Mouse (Mus musculus): ENCODE measurements at regions not wholly inside any gene's neighbourhood (a gene's known extent, or its start where the extent isn't known, plus 50 kb on each side); places are given as distances from the start of the nearest gene placed in this dataset.

DNA sequence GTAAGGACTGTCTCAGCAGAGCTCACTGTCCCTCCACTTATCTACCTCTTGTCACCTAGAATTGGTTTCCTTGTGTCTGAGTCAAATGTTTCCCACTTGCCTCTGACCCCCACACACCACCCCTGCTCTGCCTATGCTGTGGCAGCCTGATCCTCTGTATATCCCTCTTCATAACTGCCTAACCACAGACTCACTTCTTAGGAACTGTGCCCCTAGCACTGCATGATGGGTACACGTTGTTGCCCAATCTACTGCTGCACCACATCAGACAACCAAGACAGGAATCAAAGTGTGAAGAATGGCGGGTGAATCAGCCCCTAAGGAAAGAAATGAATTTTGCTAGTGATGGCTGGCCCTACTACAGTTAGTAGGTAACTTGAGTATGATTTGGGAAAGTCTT is 167.4 kb downstream of the B3gnt2 start:
- no peak overlapping the region for H3K27ac ChIP-seq (ENCODE audit: low read depth)
- no peak overlapping the region for H3K4me2 ChIP-seq (ENCODE audit: low read depth, low read length)
- TF ChIP-seq EP300 (IDR thresholded peaks at IDR 0.05; ENCODE audit: low read depth) (no peak), CTCF (IDR thresholded peaks at IDR 0.05; ENCODE audit: low read depth) (no peak)
- H3K27me3 ChIP-seq (ENCODE audit: insufficient read depth, low read length), result no peaks in the 10 kb centered on the region
- 42% methylated on average over 2 of the region's 2 CpGs for WGBS (ENCODE audit: insufficient replicate concordance)
- no peaks in the 10 kb centered on the region for H3K9me3 ChIP-seq (ENCODE audit: low read length)
- H3K36me3 ChIP-seq (replicated peaks; ENCODE audit: insufficient read depth, low read length), result no peaks in the 10 kb centered on the region
- DNase-seq (no peak), ATAC-seq (no peak)
- H3K9ac ChIP-seq (replicated peaks), result no peak overlapping the region
- H3K4me1 ChIP-seq (ENCODE audit: insufficient read depth), result 0 out of 2 replicates have a peak, but pooled peaks cover 6% of the 10 kb centered on the region
- no peak overlapping the region for H3K4me3 ChIP-seq (ENCODE audit: low read depth, low read length)

DNA sequence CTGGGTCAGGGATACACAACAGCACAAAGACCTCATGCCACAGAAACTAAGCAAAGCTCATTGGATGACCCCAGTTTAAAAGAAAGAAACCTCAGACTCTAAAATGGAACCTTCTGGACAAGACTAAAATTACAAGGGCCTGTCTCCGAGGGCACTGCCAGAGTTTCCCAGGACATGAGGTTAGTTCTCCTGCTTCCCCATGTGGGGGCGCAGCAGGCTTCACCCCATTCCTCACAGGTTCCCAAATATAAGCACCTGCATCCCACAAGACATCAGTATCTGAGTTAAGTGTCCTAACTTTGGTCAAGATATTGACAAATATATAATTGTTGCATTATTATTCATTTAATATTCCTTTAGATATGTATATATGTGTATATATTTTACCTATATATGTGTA is 166.8 kb downstream of the B3gnt2 start:
- H3K9me3 ChIP-seq (ENCODE audit: low read length), result no peaks in the 10 kb centered on the region
- no peak overlapping the region for H3K27ac ChIP-seq (ENCODE audit: low read depth)
- 0 out of 2 replicates have a peak, but pooled peaks cover 6% of the 10 kb centered on the region for H3K4me1 ChIP-seq (ENCODE audit: insufficient read depth)
- ATAC-seq (no peak), DNase-seq (no peak)
- TF ChIP-seq CTCF (IDR thresholded peaks at IDR 0.05; ENCODE audit: low read depth) (peak; percentile 32), EP300 (IDR thresholded peaks at IDR 0.05; ENCODE audit: low read depth) (no peak)
- no peak overlapping the region for H3K4me2 ChIP-seq (ENCODE audit: low read depth, low read length)
- H3K4me3 ChIP-seq (ENCODE audit: low read depth, low read length), result no peak overlapping the region
- 72% methylated on average over 2 of the region's 2 CpGs for WGBS (ENCODE audit: insufficient replicate concordance)
- H3K36me3 ChIP-seq (replicated peaks; ENCODE audit: insufficient read depth, low read length), result no peaks in the 10 kb centered on the region
- no peak overlapping the region for H3K9ac ChIP-seq (replicated peaks)
- H3K27me3 ChIP-seq (ENCODE audit: insufficient read depth, low read length), result no peaks in the 10 kb centered on the region

GRCm38 (mm10) chr11:22694829-22695228 is 165.9 kb downstream of the B3gnt2 start:
- WGBS (ENCODE audit: insufficient replicate concordance), result 36% methylated on average over 5 of the region's 5 CpGs
- Histone ChIP-seq H3K4me1 (ENCODE audit: insufficient read depth) (0 out of 2 replicates have a peak, but pooled peaks cover 6% of the 10 kb centered on the region), H3K9ac (replicated peaks) (no peak overlapping the region), H3K4me3 (ENCODE audit: low read depth, low read length) (no peak overlapping the region), H3K9me3 (ENCODE audit: low read length) (no peaks in the 10 kb centered on the region), H3K27me3 (ENCODE audit: insufficient read depth, low read length) (no peaks in the 10 kb centered on the region), H3K27ac (ENCODE audit: low read depth) (no peak overlapping the region), H3K36me3 (replicated peaks; ENCODE audit: insufficient read depth, low read length) (no peaks in the 10 kb centered on the region), H3K4me2 (ENCODE audit: low read depth, low read length) (no peak overlapping the region)
- DNase-seq (no peak), ATAC-seq (no peak)
- TF ChIP-seq CTCF (IDR thresholded peaks at IDR 0.05; ENCODE audit: low read depth) (no peak), EP300 (IDR thresholded peaks at IDR 0.05; ENCODE audit: low read depth) (no peak)

DNA sequence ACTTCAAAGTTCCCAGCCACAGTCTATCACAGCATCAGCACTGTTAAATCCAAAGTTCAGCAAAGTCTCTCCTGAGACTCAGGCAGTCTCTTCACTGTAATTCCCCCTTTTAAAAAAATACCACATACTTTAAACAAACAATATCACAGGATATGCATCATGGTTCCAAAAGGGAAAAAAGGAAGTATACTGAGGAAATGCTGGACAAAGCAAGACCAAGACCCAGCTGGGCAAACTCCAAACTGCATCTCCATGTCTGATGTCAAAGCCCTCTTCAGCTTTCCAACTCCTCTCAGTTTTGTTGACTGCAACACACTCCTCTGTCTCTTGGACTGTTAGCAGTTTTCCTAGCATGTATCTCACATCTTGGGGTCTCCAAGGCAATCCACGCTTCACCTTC is 165.5 kb downstream of the B3gnt2 start:
- Histone ChIP-seq H3K4me2 (ENCODE audit: low read depth, low read length) (no peak overlapping the region), H3K27ac (ENCODE audit: low read depth) (no peak overlapping the region), H3K4me1 (ENCODE audit: insufficient read depth) (0 out of 2 replicates have a peak, but pooled peaks cover 6% of the 10 kb centered on the region), H3K27me3 (ENCODE audit: insufficient read depth, low read length) (no peaks in the 10 kb centered on the region), H3K9me3 (ENCODE audit: low read length) (no peaks in the 10 kb centered on the region), H3K9ac (replicated peaks) (no peak overlapping the region), H3K4me3 (ENCODE audit: low read depth, low read length) (no peak overlapping the region), H3K36me3 (replicated peaks; ENCODE audit: insufficient read depth, low read length) (no peaks in the 10 kb centered on the region)
- DNase-seq (no peak), ATAC-seq (no peak)
- TF ChIP-seq CTCF (IDR thresholded peaks at IDR 0.05; ENCODE audit: low read depth) (no peak), EP300 (IDR thresholded peaks at IDR 0.05; ENCODE audit: low read depth) (no peak)
- 86% methylated on average over 1 of the region's 1 CpGs for WGBS (ENCODE audit: insufficient replicate concordance)

GRCm38 (mm10) chr11:22698057-22698941 is 162.5 kb downstream of the B3gnt2 start:
- ATAC-seq, result no peak
- H3K9ac ChIP-seq (replicated peaks), result no peak overlapping the region
- no peaks in the 10 kb centered on the region for H3K36me3 ChIP-seq (replicated peaks; ENCODE audit: insufficient read depth, low read length)
- no peak for DNase-seq
- H3K27me3 ChIP-seq (ENCODE audit: insufficient read depth, low read length), result no peaks in the 10 kb centered on the region
- 60% methylated on average over 5 of the region's 5 CpGs for WGBS (ENCODE audit: insufficient replicate concordance)
- H3K4me1 ChIP-seq (ENCODE audit: insufficient read depth), result 0 out of 2 replicates have a peak, but pooled peaks cover 6% of the 10 kb centered on the region
- no peak overlapping the region for H3K4me3 ChIP-seq (ENCODE audit: low read depth, low read length)
- H3K27ac ChIP-seq (ENCODE audit: low read depth), result no peak overlapping the region
- H3K4me2 ChIP-seq (ENCODE audit: low read depth, low read length), result no peak overlapping the region
- H3K9me3 ChIP-seq (ENCODE audit: low read length), result no peaks in the 10 kb centered on the region
- TF ChIP-seq CTCF (IDR thresholded peaks at IDR 0.05; ENCODE audit: low read depth) (no peak), EP300 (IDR thresholded peaks at IDR 0.05; ENCODE audit: low read depth) (no peak)

DNA sequence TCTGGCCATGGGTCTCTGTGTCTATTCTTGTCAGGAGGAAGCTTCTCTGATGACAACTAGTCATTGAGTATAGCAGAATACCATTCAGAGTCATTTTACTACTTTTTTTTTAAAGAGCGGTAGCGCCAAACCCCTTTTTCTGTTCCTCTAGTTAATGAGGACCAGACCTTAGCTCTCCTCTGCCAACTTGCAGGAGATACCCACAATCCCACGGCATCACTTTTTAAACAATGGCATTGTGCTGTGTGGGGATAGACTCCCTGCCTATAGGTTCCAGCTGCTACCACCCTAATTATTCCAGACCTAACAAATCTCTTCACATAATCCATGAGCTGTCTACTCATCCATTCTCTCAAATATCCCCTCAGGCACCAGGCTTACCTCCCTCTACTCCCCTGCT is 154.7 kb downstream of the B3gnt2 start:
- Histone ChIP-seq H3K9me3 (ENCODE audit: low read length) (no peaks in the 10 kb centered on the region), H3K4me1 (ENCODE audit: insufficient read depth) (no peaks in the 10 kb centered on the region), H3K4me3 (ENCODE audit: low read depth, low read length) (no peak overlapping the region), H3K36me3 (replicated peaks; ENCODE audit: insufficient read depth, low read length) (no peaks in the 10 kb centered on the region), H3K27me3 (ENCODE audit: insufficient read depth, low read length) (no peaks in the 10 kb centered on the region), H3K9ac (replicated peaks) (no peak overlapping the region), H3K27ac (ENCODE audit: low read depth) (no peak overlapping the region), H3K4me2 (ENCODE audit: low read depth, low read length) (no peak overlapping the region)
- 90% methylated on average over 3 of the region's 3 CpGs for WGBS (ENCODE audit: insufficient replicate concordance)
- ATAC-seq, result no peak
- TF ChIP-seq EP300 (IDR thresholded peaks at IDR 0.05; ENCODE audit: low read depth) (no peak), CTCF (IDR thresholded peaks at IDR 0.05; ENCODE audit: low read depth) (no peak)
- DNase-seq, result no peak
